Mouse (Mus musculus): Measurements from ENCODE around the gene Gm2056. TPM values are rescaled to one million over a fixed set of nuclear protein-coding genes. Genes with fewer than 3 reads are reported as not detected.

Gene Gm2056
- not detected in 2 replicates for polyA plus RNA-seq (2012; ENCODE audit: low replicate concordance)

GRCm38 (mm10) chr12:88026704-88027103 lies at the start of gene Gm2056:
Gm2056 (plus strand) TSS chr12:88027004.

GRCm38 (mm10) chr12:88011548-88011947 lies 15.3 kb upstream of the Gm2056 start, which contains the start of gene Gm2075:
Gm2075 (plus strand) TSS chr12:88011848.

GRCm38 (mm10) chr12:88018671-88019070 lies 8.1 kb upstream of the Gm2056 start, which contains the start of gene Gm6803:
Gm6803 (minus strand) TSS chr12:88018771.

Other genes with a start within 250 kb of the Gm2056 start
- not detected in 2 replicates for gene Gm21936, start 231.5 kb upstream of the Gm2056 start, polyA plus RNA-seq (2012; ENCODE audit: low replicate concordance)
- not detected in 2 replicates for gene BB287469, start 210.4 kb upstream of the Gm2056 start, polyA plus RNA-seq (2012; ENCODE audit: low replicate concordance)
- gene Gm2001, start 184.7 kb upstream of the Gm2056 start, polyA plus RNA-seq (2012; ENCODE audit: low replicate concordance) = not detected in 2 replicates
- not detected in 2 replicates for gene Gm2016, start 152.9 kb upstream of the Gm2056 start, polyA plus RNA-seq (2012; ENCODE audit: low replicate concordance)
- not detected in 2 replicates for gene Gm2022, start 131.6 kb upstream of the Gm2056 start, polyA plus RNA-seq (2012; ENCODE audit: low replicate concordance)
- not detected in 2 replicates for gene Gm2035, start 107.1 kb upstream of the Gm2056 start, polyA plus RNA-seq (2012; ENCODE audit: low replicate concordance)
- 0.21 TPM in 1 of 2 replicates, not detected in the other for gene Gm2042, start 72.9 kb upstream of the Gm2056 start, polyA plus RNA-seq (2012; ENCODE audit: low replicate concordance)
- gene Gm2075, start 15.2 kb upstream of the Gm2056 start, polyA plus RNA-seq (2012; ENCODE audit: low replicate concordance) = not detected in 2 replicates
- not detected in 2 replicates for gene Gm6803, start 8.2 kb upstream of the Gm2056 start, polyA plus RNA-seq (2012; ENCODE audit: low replicate concordance)
- gene Gm16368, start 56.7 kb downstream of the Gm2056 start, polyA plus RNA-seq (2012; ENCODE audit: low replicate concordance) = not detected in 2 replicates
- gene Gm10436, start 155.1 kb downstream of the Gm2056 start, polyA plus RNA-seq (2012; ENCODE audit: low replicate concordance) = not detected in 2 replicates
- gene Gm8332, start 223.1 kb downstream of the Gm2056 start, polyA plus RNA-seq (2012; ENCODE audit: low replicate concordance) = not detected in 2 replicates
- not detected in 2 replicates for gene Gm5662, start 247.5 kb downstream of the Gm2056 start, polyA plus RNA-seq (2012; ENCODE audit: low replicate concordance)